Mouse (Mus musculus) v-Abl transformed pro-B cells (cell line): ENCODE data around the gene Fuk.

ENCODE experiments used
- in situ Hi-C, 2 experiments: fragments of 400-800 bp; cut with MboI; formaldehyde crosslinking; loops; one replicate each; pipeline ENCODE4 v1.15.1; 2025; ENCODE audit not compliant: unreplicated experiment in 2 of 2

Fuk gene

GRCm38 (mm10) chr8:110887551-110887950 is 14.7 kb downstream of the Fuk start:
- in situ Hi-C loops = no loop called here

DNA sequence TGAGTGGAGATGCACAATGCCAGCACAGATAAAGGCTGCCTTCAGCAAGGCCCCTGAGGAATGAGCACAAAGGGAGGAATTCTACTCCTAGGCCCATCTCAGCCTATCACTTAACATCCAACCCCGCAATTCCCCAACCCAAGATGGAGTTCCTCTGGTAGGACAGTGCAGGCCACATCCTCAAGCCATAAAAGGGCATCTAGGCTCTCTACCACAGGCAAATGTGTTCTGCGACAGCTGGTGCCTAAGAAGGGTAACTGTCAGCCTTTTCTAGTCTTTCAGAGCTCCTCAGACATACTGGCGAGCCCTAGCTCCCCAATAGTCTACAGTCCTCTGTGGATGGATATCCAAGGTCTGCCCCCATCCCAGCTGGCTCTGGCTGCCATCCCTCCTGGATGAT is 15.7 kb downstream of the Fuk start:
- in situ Hi-C loops = no loop called here

- in situ Hi-C loops = no loop called here
These were observed 18.5 kb downstream of the Fuk start for GRCm38 (mm10) chr8:110883824-110884223.

DNA sequence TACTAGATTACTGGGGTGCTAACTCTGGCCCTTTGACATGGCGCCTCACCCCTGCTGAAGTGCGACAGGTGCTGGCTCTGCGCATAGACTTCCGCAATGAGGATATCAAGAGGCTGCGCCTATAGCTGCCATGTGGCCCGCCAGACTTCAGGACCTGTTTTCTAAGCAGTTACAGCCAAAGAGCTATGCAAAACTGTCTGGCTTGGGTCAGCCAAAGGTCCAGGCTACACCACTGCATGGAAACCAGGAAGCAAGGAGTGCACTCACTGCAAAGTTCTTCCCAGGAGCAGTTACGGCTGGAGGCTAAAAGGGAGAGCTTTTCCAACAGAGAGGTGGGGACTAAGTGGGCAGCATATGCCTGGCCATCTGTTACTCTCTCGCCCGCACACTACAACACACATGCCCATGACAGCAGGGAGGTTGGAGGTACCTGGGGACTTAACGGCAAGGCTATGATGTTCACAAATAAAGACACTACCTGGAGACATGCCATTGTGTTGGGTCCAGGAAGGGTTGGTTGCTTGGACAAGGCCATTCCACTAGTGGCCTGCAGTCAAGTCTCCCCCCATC is 20.5 kb downstream of the Fuk start:
- in situ Hi-C loops = no loop called here

- in situ Hi-C loops = no loop called here
These were observed 24.4 kb downstream of the Fuk start for GRCm38 (mm10) chr8:110877862-110878261.

DNA sequence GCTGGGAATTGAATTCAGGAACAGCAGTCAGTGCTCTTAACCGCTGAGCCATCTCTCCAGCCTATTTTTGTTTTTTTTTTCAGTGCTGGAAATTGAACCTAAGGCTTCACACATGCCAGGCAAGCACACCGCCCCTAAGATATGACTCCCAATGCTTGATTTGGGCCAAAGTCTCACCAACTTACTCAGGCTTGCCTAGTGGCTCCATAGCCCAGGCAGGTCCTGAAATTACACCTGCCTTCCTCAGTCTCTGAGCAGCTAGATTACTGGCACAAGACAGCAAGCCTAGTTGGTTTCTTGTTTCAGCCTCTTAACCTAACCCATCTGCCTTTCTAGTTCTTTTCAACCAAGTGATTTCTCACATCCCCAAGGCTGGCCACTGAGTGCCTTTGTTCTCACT is 31.8 kb downstream of the Fuk start:
- in situ Hi-C loops = no loop called here

DNA sequence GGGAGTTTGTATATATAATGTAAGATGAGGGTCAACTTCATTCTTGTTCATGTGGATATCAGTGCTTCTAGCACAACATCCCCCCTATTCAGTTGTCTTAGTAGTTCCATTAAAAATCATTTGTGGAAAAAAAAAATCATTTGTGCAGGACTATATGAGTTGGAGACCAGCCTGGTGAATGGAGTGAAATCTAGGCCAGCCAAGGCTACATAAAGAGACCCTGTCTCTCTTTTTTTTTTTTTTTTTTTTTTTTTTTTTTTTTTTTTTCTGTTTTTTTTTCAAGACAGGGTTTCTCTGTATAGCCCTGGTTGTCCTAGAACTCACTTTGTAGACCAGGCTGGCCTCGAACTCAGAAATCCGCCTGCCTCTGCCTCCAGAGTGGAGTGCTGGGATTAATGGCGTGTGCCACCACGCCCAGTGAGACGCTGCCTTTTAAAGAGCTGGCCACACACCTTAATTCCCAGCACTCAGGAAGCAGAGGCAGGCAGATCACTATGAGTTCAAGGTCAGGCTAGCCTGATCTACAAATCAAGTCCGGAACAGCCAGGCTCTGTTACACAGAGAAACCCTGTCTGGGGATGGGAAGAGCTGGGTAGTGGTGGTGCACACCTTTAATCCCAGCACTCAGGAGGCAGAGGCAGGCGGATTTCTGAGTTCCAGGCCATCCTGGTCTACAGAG is 40.8 kb downstream of the Fuk start:
- in situ Hi-C loops = loop anchor here in 1 of 2 experiments (5.0 to 10.0 kb wide), 2 partner anchors 113 to 186 kb away; no protein-coding TSS in a partner anchor

DNA sequence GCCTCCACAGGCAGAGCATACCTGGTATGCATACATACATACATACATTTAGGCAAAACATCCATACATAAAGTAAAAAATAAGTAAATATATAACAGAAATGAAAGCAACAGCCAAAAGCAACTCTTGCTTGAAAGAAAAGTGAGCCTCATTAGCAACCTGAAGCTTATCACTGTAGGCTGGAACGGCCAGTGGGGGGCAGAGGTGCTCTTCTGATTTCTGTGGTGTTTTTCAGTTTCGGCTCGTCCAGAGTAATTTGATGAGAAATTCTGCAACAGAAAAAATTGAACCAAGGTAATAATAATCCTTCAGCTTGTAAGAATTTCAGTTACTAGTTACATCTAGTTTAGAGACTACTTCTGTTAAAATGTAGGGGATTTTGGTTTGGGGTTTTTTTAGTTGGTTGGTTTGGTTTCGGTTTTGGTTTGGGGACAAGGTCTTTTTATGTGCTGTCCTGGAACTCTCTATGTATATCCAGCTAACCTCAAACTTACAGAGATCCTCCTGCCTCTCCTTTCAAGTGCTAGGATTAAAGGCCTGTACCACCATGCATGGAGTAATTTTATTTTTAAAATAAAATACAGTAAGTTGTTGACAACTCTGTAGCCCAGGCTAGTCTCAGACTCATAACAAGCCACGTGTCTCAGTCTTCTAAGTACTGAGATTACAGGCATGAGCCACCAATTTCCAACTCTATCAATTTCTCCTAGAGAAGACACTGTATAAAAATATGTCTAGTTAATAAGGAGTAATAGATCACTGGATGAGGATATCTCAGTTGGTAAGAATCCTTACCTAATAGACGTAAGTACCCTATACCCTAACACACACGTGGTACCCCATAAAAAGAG is 42.4 kb downstream of the Fuk start:
- in situ Hi-C loops = loop anchor here (5.0 to 10.0 kb wide), 5 partner anchors 108 to 435 kb away; no protein-coding TSS in a partner anchor

DNA sequence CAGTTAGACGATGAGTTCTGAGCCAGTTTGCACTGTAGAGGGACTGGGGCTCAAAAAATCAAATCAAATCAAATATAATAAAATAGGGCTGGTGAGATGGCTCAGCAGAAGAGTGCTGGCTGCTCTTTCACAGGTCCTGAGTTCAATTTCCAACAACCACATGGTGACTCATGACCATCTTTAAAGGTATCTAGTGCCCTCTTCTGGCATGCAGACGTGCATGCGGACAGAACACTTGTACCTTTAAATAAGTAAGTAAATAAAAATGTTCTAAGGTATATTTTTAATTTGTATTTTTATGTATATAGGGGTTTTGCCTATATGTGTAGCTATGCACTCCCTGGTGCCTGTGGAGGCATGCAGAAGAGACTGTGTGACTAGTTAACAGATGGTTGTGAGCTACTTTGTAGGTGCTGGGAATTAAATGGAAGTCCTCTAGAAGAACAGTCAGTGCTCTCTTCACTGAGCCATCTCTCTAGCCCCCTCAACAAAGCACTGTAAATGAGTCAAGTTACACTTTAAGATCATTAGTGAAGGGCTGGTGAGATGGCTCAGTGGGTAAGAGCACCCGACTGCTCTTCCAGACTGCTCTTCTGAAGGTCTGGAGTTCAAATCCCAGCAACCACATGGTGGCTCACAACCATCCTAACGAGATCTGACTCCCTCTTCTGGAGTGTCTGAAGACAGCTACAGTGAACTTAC is 45.4 kb downstream of the Fuk start:
- in situ Hi-C loops = loop anchor here in 1 of 2 experiments (5.0 to 10.0 kb wide), 4 partner anchors 105 to 438 kb away; no protein-coding TSS in a partner anchor

DNA sequence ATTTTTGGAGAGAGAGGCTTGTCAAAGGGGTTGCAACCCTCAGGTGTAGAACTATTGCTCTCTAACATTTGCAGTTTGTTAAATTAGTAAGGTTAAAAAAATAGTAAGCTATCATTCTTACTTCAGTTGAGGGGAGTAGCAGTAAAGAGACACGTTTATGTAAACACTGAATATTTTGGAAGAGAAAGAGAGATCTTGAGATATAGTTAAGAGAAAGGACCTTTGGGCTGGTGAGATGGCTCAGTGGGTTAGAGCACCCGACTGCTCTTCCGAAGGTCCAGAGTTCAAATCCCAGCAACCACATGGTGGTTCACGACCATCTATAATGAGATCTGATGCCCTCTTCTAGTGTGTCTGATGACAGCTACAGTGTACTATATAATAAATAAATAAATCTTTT is 46.2 kb downstream of the Fuk start:
- in situ Hi-C loops = loop anchor here in 1 of 2 experiments (5.0 to 10.0 kb wide), 4 partner anchors 104 to 439 kb away; no protein-coding TSS in a partner anchor

GRCm38 (mm10) chr8:110851186-110851585 is 51.1 kb downstream of the Fuk start:
- in situ Hi-C loops = loop anchor here in 1 of 2 experiments (10.0 kb wide), 2 partner anchors 216 to 444 kb away; no protein-coding TSS in a partner anchor

GRCm38 (mm10) chr8:110847645-110848495 is 54.4 kb downstream of the Fuk start:
- in situ Hi-C loops = loop anchor here in 1 of 2 experiments (25.0 kb wide), 2 partner anchors 211 to 439 kb away; no protein-coding TSS in a partner anchor

DNA sequence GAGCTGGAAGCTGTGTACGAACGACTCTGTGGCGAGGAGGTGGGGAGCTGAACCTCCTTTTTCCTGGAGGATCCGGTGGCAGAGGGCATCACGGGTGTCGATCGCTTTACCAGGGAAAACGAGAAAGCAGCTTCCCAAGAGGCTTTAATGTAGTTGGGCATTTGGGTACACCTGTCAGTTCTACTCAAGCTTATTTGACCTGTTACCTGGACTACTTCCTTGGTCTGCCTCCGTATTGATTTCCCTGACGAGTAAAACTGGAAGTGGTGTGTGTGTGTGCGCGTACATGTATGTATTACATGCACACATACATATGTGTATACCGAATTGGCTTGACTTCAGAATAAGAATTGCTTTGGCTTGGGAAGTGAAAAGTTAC is 55.1 kb downstream of the Fuk start:
- in situ Hi-C loops = loop anchor here in 1 of 2 experiments (25.0 kb wide), 2 partner anchors 210 to 440 kb away; no protein-coding TSS in a partner anchor

DNA sequence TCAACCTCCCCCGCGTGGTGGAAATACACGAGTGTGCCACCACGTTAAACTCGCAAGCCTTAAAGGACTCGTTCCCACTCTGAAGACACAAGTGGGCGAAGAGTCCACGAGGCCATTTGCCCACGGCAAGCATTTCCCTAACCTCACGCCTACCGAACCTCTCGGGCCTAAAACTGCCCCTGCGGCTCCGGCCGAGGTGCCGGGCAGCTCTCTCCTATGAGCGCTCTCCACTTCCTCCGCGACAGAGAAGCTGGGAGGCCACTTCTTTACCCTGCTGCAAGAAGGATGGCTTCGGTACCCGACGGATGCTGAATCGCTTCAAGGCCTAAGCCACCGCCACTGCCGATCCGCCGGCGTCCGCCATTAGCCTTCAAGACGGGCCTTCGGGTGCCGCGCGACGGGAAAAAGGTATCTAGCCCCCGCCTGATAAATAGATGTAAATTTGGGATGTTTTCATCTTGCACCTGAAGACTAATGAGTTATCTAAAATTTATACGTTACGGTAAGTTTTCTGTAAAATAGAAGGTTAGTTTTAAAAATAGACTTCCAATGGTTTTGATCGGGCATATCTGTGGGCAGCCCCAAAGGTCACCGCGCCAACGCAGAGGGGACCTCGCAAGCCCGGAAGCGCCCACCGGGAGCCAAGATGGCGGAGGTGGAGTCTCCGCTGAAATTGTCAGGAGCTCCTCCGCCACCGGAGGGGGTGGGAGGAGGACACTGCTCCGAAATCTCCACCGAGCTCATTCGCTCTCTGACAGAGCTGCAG is 55.7 kb downstream of the Fuk start, which contains the start of the genes Cog4 and Sf3b3:
Gene Cog4 (plus strand): TSS at position 196 of the 766 bp plus-strand sequence.
Gene Sf3b3 (minus strand): TSS at position 383 of the 766 bp plus-strand sequence.
- in situ Hi-C loops = loop anchor here in 1 of 2 experiments (25.0 kb wide), 2 partner anchors 209 to 441 kb away; no protein-coding TSS in a partner anchor

GRCm38 (mm10) chr8:110845821-110846404 is 56.4 kb downstream of the Fuk start:
- in situ Hi-C loops = loop anchor here in 1 of 2 experiments (25.0 kb wide), 2 partner anchors 209 to 441 kb away; no protein-coding TSS in a partner anchor

- in situ Hi-C loops = loop anchor here in 1 of 2 experiments (25.0 kb wide), 2 partner anchors 208 to 442 kb away; no protein-coding TSS in a partner anchor
These were observed 57.3 kb downstream of the Fuk start for GRCm38 (mm10) chr8:110844941-110845340.

- in situ Hi-C loops = loop anchor here in 1 of 2 experiments (25.0 kb wide), 2 partner anchors 206 to 444 kb away; no protein-coding TSS in a partner anchor
These were observed 59.1 kb downstream of the Fuk start for GRCm38 (mm10) chr8:110843207-110843606.
